Mouse (Mus musculus): Measurements from ENCODE around the gene Umps. TPM values are rescaled to one million over a fixed set of nuclear protein-coding genes. Genes with fewer than 3 reads are reported as not detected.

The Umps gene
- total RNA-seq (2014; rRNA removed) (26.3 and 28.3 TPM in 2 replicates), polyA plus RNA-seq (2015; fragmentation: Nextera tagmentation; extraction: Ambion mirVana) (22.9 and 24.7 TPM in 2 replicates)

- Histone ChIP-seq H3K9me3 (ENCODE audit: low read length) (no peaks in the 10 kb centered on the region), H3K4me3 (ENCODE audit: low read depth, low read length) (peak within 1 kb of the TSS; percentile 92), H3K27ac (ENCODE audit: low read depth, low read length) (peak within 1 kb of the TSS; percentile 70), H3K27me3 (ENCODE audit: insufficient read depth, low read length) (no peaks in the 10 kb centered on the region), H3K4me1 (ENCODE audit: insufficient read depth) (peaks cover 8% of the 10 kb centered on the region; the same call in 1 of the 2 replicates), H3K9ac (peak within 1 kb of the TSS; percentile 79), H3K4me2 (ENCODE audit: low read depth) (peak within 1 kb of the TSS; percentile 87), H3K36me3 (ENCODE audit: insufficient read depth) (peaks cover 9% of the 10 kb centered on the region)
- DNase-seq (peak; percentile 92), ATAC-seq (peak; percentile 98)
- 2% methylated on average over 44 of the region's 44 CpGs for WGBS
- TF ChIP-seq CTCF (IDR thresholded peaks at IDR 0.05; ENCODE audit: low read depth) = no peak
Observed at GRCm38 (mm10) chr16:33966538-33967282, at the start of gene Umps. Gene Umps (minus strand): TSS chr16:33967038.

- TF ChIP-seq CTCF (IDR thresholded peaks at IDR 0.05; ENCODE audit: low read depth) = no peak
- Histone ChIP-seq H3K9ac (no peak overlapping the region), H3K4me2 (ENCODE audit: low read depth) (no peak overlapping the region), H3K36me3 (ENCODE audit: insufficient read depth) (peaks cover 64% of the 10 kb centered on the region), H3K4me3 (ENCODE audit: low read depth, low read length) (no peak overlapping the region), H3K27me3 (ENCODE audit: insufficient read depth, low read length) (no peaks in the 10 kb centered on the region), H3K9me3 (ENCODE audit: low read length) (no peaks in the 10 kb centered on the region), H3K4me1 (ENCODE audit: insufficient read depth) (no peaks in the 10 kb centered on the region), H3K27ac (ENCODE audit: low read depth, low read length) (no peak overlapping the region)
- WGBS = 93% methylated on average over 20 of the region's 20 CpGs
- DNase-seq = no peak
- no peak for ATAC-seq
Observed at GRCm38 (mm10) chr16:34011991-34012845, 45.4 kb upstream of the Umps start.

GRCm38 (mm10) chr16:34009567-34009966 is 42.7 kb upstream of the Umps start:
- Histone ChIP-seq H3K27me3 (ENCODE audit: insufficient read depth, low read length) (no peaks in the 10 kb centered on the region), H3K4me1 (ENCODE audit: insufficient read depth) (peaks cover 3% of the 10 kb centered on the region), H3K36me3 (ENCODE audit: insufficient read depth) (peaks cover 42% of the 10 kb centered on the region), H3K4me3 (ENCODE audit: low read depth, low read length) (no peak overlapping the region), H3K27ac (ENCODE audit: low read depth, low read length) (no peak overlapping the region), H3K9me3 (ENCODE audit: low read length) (no peaks in the 10 kb centered on the region), H3K9ac (no peak overlapping the region), H3K4me2 (ENCODE audit: low read depth) (no peak overlapping the region)
- 92% methylated on average over 2 of the region's 2 CpGs for WGBS
- ATAC-seq (no peak), DNase-seq (no peak)
- no peak for TF ChIP-seq CTCF (IDR thresholded peaks at IDR 0.05; ENCODE audit: low read depth)

GRCm38 (mm10) chr16:34005986-34006385 is 39.1 kb upstream of the Umps start:
- peaks cover 17% of the 10 kb centered on the region for H3K36me3 ChIP-seq (ENCODE audit: insufficient read depth)
- H3K9ac ChIP-seq = no peak overlapping the region
- H3K4me1 ChIP-seq (ENCODE audit: insufficient read depth) = peaks cover 7% of the 10 kb centered on the region
- H3K9me3 ChIP-seq (ENCODE audit: low read length) = no peaks in the 10 kb centered on the region
- ATAC-seq (no peak), DNase-seq (no peak)
- no peaks in the 10 kb centered on the region for H3K27me3 ChIP-seq (ENCODE audit: insufficient read depth, low read length)
- H3K4me3 ChIP-seq (ENCODE audit: low read depth, low read length) = no peak overlapping the region
- no peak for TF ChIP-seq CTCF (IDR thresholded peaks at IDR 0.05; ENCODE audit: low read depth)
- 99% methylated on average over 3 of the region's 3 CpGs for WGBS
- H3K4me2 ChIP-seq (ENCODE audit: low read depth) = no peak overlapping the region
- H3K27ac ChIP-seq (ENCODE audit: low read depth, low read length) = no peak overlapping the region

GRCm38 (mm10) chr16:34004128-34004578 is 37.3 kb upstream of the Umps start:
- Histone ChIP-seq H3K4me3 (ENCODE audit: low read depth, low read length) (no peak overlapping the region), H3K4me1 (ENCODE audit: insufficient read depth) (peaks cover 7% of the 10 kb centered on the region), H3K27ac (ENCODE audit: low read depth, low read length) (peak overlapping the region; percentile 69), H3K9me3 (ENCODE audit: low read length) (no peaks in the 10 kb centered on the region), H3K9ac (no peak overlapping the region), H3K27me3 (ENCODE audit: insufficient read depth, low read length) (no peaks in the 10 kb centered on the region), H3K36me3 (ENCODE audit: insufficient read depth) (peaks cover 7% of the 10 kb centered on the region), H3K4me2 (ENCODE audit: low read depth) (peak overlapping the region; percentile 7; the same call in 1 of the 2 replicates)
- ATAC-seq = peak; percentile 91
- peak; percentile 90 for DNase-seq
- 11% methylated on average over 4 of the region's 4 CpGs for WGBS
- TF ChIP-seq CTCF (IDR thresholded peaks at IDR 0.05; ENCODE audit: low read depth) = no peak

GRCm38 (mm10) chr16:34003566-34004127 is 36.8 kb upstream of the Umps start:
- H3K27ac ChIP-seq (ENCODE audit: low read depth, low read length) = peak overlapping the region; percentile 69
- DNase-seq = no peak
- no peak overlapping the region for H3K4me2 ChIP-seq (ENCODE audit: low read depth)

More at GRCm38 (mm10) chr16:34003566-34004127, 36.8 kb upstream of the Umps start:
- H3K4me1 ChIP-seq (ENCODE audit: insufficient read depth) = peaks cover 7% of the 10 kb centered on the region
- ATAC-seq = peak; percentile 32
- TF ChIP-seq CTCF (IDR thresholded peaks at IDR 0.05; ENCODE audit: low read depth) = no peak
- no peak overlapping the region for H3K4me3 ChIP-seq (ENCODE audit: low read depth, low read length)
- no peak overlapping the region for H3K9ac ChIP-seq
- peaks cover 8% of the 10 kb centered on the region for H3K36me3 ChIP-seq (ENCODE audit: insufficient read depth)
- WGBS = 13% methylated on average over 10 of the region's 10 CpGs
- no peaks in the 10 kb centered on the region for H3K27me3 ChIP-seq (ENCODE audit: insufficient read depth, low read length)
- no peaks in the 10 kb centered on the region for H3K9me3 ChIP-seq (ENCODE audit: low read length)

Data from forebrain, postnatal 0 days (tissue).